Mouse (Mus musculus) heart, adult 2 months (tissue): ENCODE results near the gene Bcl2l13.

Source experiments
- CTCF ChIP-seq: fragments of 200-600 bp; IDR thresholded peaks from 2 replicates; pipeline ENCODE4 v1.8.1; 2022; ENCODE audit warnings: antibody characterized with exemption, mild to moderate bottlenecking, moderate library complexity
- EP300 ChIP-seq: fragments of 200-500 bp; IDR thresholded peaks from 2 replicates; pipeline ENCODE4 v1.6.1; 2011; ENCODE audit warnings: low read depth, low read length, control low read depth; ENCODE audit not compliant: insufficient read depth
- POLR2A ChIP-seq: fragments of 200-500 bp; IDR thresholded peaks from 2 replicates; pipeline ENCODE4 v1.6.1; 2011; ENCODE audit warnings: mild to moderate bottlenecking, low read depth, low read length, control low read depth; ENCODE audit not compliant: insufficient read depth

- no peak for TF ChIP-seq CTCF
- TF ChIP-seq EP300, result no peak
- TF ChIP-seq POLR2A, result no peak
Observed at GRCm38 (mm10) chr6:120821715-120822114, 14.3 kb upstream of the Bcl2l13 start.
